Mouse (Mus musculus) kidney, postnatal 0 days (tissue): ENCODE measurements around the gene Cldn10. TPM values are rescaled to one million over a fixed set of nuclear protein-coding genes. Genes with fewer than 3 reads are reported as not detected.

Experiments used
- ATAC-seq: fragments of 200-750 bp; cut with Nextera tagmentation; replicated peaks from 2 replicates; pipeline ENCODE4 v1.8.0; 2017; ENCODE audit warnings: low read depth, moderate number of reproducible peaks, moderate TSS enrichment, moderate library complexity; ENCODE audit not compliant: low FRiP score
- DNase-seq: peaks from one replicate; pipeline ENCODE4 v3.0.0-alpha.2; 2016; ENCODE audit warnings: low spot score
- H3K27ac ChIP-seq: fragments of 300-500 bp; sonication (generic); 2 replicates; pipeline ENCODE4 v1.5.1; 2014; ENCODE audit warnings: mild to moderate bottlenecking
- H3K27me3 ChIP-seq: fragments of 300-500 bp; sonication (generic); 2 replicates; pipeline ENCODE4 v1.6.1; 2014; ENCODE audit warnings: low read length, mixed read lengths; ENCODE audit not compliant: insufficient read depth
- H3K36me3 ChIP-seq: fragments of 300-500 bp; sonication (generic); 2 replicates; pipeline ENCODE4 v1.6.1; 2014; ENCODE audit warnings: low read length, mixed read lengths; ENCODE audit not compliant: insufficient read depth
- H3K4me1 ChIP-seq: fragments of 300-500 bp; sonication (generic); replicated peaks from 2 replicates; pipeline ENCODE4 v1.6.1; 2014; ENCODE audit warnings: antibody characterized with exemption, low read length, mixed read lengths; ENCODE audit not compliant: insufficient read depth
- H3K4me2 ChIP-seq: fragments of 300-500 bp; sonication (generic); 2 replicates; pipeline ENCODE4 v1.6.1; 2014; ENCODE audit warnings: mild to moderate bottlenecking, low read length, moderate library complexity, mixed read lengths
- H3K4me3 ChIP-seq: fragments of 300-500 bp; sonication (generic); replicated peaks from 2 replicates; pipeline ENCODE4 v1.5.1; 2014; ENCODE audit warnings: low read depth, low read length
- H3K9ac ChIP-seq: fragments of 300-500 bp; sonication (generic); 2 replicates; pipeline ENCODE4 v1.6.1; 2014; ENCODE audit warnings: low read depth, low read length
- H3K9me3 ChIP-seq: fragments of 300-500 bp; sonication (generic); replicated peaks from 2 replicates; pipeline ENCODE4 v1.6.1; 2016; ENCODE audit warnings: low read length, inconsistent platforms, mixed read lengths
- CTCF ChIP-seq: IDR thresholded peaks from 2 replicates; pipeline ENCODE4 v1.5.1; 2016; ENCODE audit warnings: antibody characterized with exemption, low read depth, mild to moderate bottlenecking, moderate library complexity
- WGBS: fragments of 180-500 bp; shearing (Covaris S2); extraction: QIAGEN DNeasy Blood & Tissue Kit; methylation state at CpG from one replicate; pipeline ENCODE4 v1.1.7; 2014; 5-methylcytosine and 5-hydroxymethylcytosine counted together
- polyA plus RNA-seq: library from polyadenylated mRNA; unstranded; fragments of >200 nt; fragmentation: Nextera tagmentation; extraction: Ambion mirVana; gene quantifications from 2 replicates; pipeline ENCODE4 v1.2.1, GENCODE M21; 2015

Gene Cldn10
- polyA plus RNA-seq, 1 experiment from 2014 or later = 211 TPM

DNA sequence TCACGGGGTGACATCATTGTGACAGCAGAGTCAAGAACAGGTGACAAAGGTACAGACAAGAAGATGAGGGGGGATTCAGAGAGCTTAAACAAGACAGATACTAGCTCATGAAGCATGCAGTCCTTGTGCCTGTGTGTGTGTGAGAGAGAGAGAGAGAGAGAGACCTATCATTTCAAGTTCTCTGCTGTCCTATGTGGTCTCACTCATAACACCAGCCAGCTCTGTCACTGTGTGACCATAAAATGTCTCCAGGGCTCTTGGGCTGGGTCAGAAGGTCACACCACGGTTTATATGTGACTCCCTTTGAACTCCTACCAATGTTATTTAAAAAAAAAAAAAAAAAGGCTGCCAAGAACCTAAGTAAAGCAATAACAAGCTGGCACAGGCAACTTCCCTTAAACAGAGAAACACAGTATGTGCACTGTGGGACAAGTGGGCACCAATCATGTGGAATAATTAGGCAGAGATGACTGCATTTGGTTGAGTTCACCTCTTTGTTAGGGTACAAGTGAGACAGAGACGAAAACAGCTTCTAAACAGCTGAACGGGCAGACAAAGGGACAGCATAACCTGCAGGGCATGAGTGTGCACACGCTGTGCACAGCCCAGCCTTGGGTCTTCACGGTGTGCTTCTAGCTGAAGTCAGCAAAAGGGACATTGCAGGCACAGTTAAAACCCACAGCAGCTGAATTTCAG, 116.3 kb downstream of the Cldn10 start:
- H3K4me3 ChIP-seq = no peak overlapping the region
- no peak overlapping the region for H3K4me2 ChIP-seq
- DNase-seq = no peak
- H3K27me3 ChIP-seq = no peaks in the 10 kb centered on the region
- no peaks in the 10 kb centered on the region for H3K9me3 ChIP-seq
- no peak for TF ChIP-seq CTCF
- no peak for ATAC-seq
- 0 out of 2 replicates have a peak, but pooled peaks cover 5% of the 10 kb centered on the region for H3K4me1 ChIP-seq
- H3K36me3 ChIP-seq = peaks cover 11% of the 10 kb centered on the region
- WGBS = 44% methylated on average over 6 of the region's 6 CpGs
- H3K27ac ChIP-seq = no peak overlapping the region
- H3K9ac ChIP-seq = no peak overlapping the region

DNA sequence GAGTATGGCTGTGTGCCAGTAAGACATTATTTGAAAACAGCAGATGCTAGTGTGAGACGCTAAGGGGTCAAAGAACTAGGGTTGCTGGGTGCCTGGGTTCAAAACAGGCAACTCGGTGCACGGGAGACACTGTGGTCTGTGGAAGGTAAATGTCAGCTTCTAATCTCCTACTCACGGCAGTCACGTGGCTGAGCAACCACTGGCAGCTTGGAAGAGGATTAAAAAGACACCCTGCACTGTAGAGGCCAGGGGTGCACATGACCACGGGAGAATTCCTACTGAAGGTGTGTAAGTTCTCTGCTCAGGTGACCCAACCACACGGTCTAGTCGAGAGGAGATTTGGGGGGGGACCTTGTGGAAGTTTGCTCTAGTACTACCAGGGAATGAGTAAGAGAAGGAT, 119.9 kb downstream of the Cldn10 start:
- 51% methylated on average over 8 of the region's 8 CpGs for WGBS
- Histone ChIP-seq H3K9me3 (no peaks in the 10 kb centered on the region), H3K27ac (no peak overlapping the region), H3K9ac (no peak overlapping the region), H3K4me3 (no peak overlapping the region), H3K4me1 (0 out of 2 replicates have a peak, but pooled peaks cover 5% of the 10 kb centered on the region), H3K36me3 (peaks cover 8% of the 10 kb centered on the region; the same call in 1 of the 2 replicates), H3K27me3 (no peaks in the 10 kb centered on the region), H3K4me2 (no peak overlapping the region)
- no peak for TF ChIP-seq CTCF
- ATAC-seq = no peak
- no peak for DNase-seq

DNA sequence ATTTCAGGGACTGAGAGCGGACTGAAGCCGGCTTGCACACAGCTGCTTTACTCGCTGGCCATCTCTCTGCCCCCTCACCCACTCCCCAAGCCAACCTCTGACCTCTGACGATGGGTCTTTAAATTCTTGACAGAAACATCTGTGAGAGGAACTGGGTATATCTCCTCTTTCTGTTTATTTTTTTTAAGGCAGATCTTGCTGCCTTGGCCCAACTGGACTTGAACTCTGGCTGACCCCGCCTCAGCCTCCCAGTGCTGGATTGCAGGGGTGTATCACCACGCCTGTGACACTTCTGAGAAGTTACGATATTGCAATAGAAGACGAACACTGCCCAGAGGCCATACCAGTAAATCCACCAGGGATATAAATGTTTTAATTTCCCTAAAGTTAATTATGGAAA, 122.2 kb downstream of the Cldn10 start:
- DNase-seq = peak; percentile 44
- ATAC-seq = no peak
- Histone ChIP-seq H3K9me3 (no peaks in the 10 kb centered on the region), H3K36me3 (0 out of 2 replicates have a peak, but pooled peaks cover 4% of the 10 kb centered on the region), H3K4me2 (peak overlapping the region; percentile 47), H3K4me3 (no peak overlapping the region), H3K4me1 (0 out of 2 replicates have a peak, but pooled peaks cover 5% of the 10 kb centered on the region), H3K27me3 (no peaks in the 10 kb centered on the region), H3K27ac (no peak overlapping the region), H3K9ac (no peak overlapping the region)
- TF ChIP-seq CTCF = no peak
- 32% methylated on average over 8 of the region's 8 CpGs for WGBS

DNA sequence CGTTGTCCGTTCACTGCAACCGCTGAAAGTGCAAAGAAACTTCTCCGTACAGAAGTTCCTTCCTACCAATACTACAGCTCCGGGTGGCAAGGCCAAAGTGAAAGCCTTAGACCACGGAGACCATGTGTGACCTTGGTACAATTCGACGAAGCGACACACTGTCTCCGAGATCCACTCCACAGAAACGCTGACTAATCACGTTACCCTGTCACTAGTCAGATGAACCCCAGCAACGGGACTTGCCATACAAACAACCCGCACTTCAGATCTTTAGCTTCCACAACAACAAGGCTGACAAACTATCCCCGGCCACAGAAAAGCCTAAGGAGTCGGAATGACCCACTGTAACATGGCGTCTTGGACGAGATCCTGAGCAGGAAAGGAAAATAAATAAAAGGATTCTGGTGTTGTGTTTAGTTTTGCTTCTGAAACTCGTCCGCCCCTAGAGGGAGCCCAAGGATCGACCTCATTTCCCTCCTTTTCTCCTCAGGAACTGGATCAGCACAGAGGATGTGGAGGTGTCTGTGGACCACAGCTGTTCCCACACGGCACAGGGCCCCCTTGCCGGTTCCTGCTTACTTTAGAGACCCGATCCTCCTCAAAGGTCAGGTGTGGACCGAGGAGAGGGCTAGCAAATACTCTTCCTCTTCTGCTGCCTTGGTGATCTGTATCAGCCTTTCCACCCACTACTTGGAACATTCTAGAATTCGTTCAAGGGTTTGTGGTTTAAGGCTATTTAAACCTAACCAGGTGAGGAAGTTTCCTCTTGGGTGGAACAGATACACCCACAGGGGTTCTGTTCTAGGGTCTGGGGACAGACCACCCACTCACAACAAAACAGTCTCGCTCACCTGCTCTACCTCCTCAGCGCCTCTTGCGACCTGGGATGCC, 122.9 kb downstream of the Cldn10 start:
- H3K27me3 ChIP-seq = no peaks in the 10 kb centered on the region
- 32% methylated on average over 29 of the region's 29 CpGs for WGBS
- TF ChIP-seq CTCF = peak; percentile 86
- peak; percentile 62 for ATAC-seq
- H3K4me3 ChIP-seq = 0 out of 2 replicates have a peak overlapping the region, but pooled peaks have one; percentile 12
- peak; percentile 94 for DNase-seq
- no peaks in the 10 kb centered on the region for H3K9me3 ChIP-seq
- H3K4me2 ChIP-seq = peak overlapping the region; percentile 47
- 0 out of 2 replicates have a peak overlapping the region, but pooled peaks have one; percentile 36 for H3K9ac ChIP-seq
- H3K27ac ChIP-seq = peak overlapping the region; percentile 65; the same call in 1 of the 2 replicates
- H3K36me3 ChIP-seq = 0 out of 2 replicates have a peak, but pooled peaks cover 4% of the 10 kb centered on the region
- H3K4me1 ChIP-seq = 0 out of 2 replicates have a peak, but pooled peaks cover 5% of the 10 kb centered on the region

DNA sequence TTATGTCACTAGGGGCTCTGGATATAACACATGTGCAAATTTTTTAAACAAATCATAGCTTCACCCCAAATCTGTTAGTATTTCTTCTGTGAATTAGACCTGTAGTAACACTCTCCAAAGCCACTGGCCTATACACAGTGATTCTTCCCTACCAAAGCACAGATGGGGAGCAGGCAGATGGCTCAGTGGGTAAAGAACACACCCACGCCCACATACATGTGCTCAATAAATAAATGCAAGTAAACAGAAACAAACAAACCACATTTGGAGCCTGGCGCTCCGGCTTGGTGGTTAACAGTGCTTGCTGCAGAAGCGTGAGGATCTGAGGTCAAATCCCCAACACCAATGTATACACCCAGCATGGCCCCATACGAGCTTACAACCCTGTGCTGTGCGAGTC, 123.8 kb downstream of the Cldn10 start:
- DNase-seq (no peak), ATAC-seq (no peak)
- Histone ChIP-seq H3K4me2 (no peak overlapping the region), H3K27ac (no peak overlapping the region), H3K4me1 (0 out of 2 replicates have a peak, but pooled peaks cover 5% of the 10 kb centered on the region), H3K9me3 (no peaks in the 10 kb centered on the region), H3K36me3 (0 out of 2 replicates have a peak, but pooled peaks cover 4% of the 10 kb centered on the region), H3K9ac (no peak overlapping the region), H3K4me3 (no peak overlapping the region), H3K27me3 (no peaks in the 10 kb centered on the region)
- no peak for TF ChIP-seq CTCF
- WGBS = 94% methylated on average over 6 of the region's 6 CpGs

DNA sequence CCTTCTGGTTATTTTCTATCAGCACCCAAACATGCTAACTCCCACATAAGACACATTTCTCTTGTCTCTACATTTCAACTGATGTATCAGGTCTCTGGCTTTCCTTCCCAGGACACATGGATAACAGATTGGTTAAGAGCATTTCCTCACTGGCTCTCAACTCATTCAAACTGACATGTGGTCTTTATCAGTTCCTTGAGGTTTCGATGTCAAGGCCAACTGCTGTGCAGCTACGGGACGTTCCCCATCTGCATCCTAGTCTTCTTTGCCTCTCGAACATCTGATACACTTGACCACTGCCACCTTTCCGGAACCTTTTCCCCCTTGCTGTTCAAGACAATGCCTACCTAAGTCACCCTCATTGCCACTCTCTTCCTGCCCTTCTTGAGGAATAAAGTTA, 125.9 kb downstream of the Cldn10 start:
- no peak for DNase-seq
- no peaks in the 10 kb centered on the region for H3K9me3 ChIP-seq
- no peak for TF ChIP-seq CTCF
- no peak overlapping the region for H3K27ac ChIP-seq
- H3K4me3 ChIP-seq = no peak overlapping the region
- H3K9ac ChIP-seq = no peak overlapping the region
- H3K36me3 ChIP-seq = 0 out of 2 replicates have a peak, but pooled peaks cover 6% of the 10 kb centered on the region
- no peak overlapping the region for H3K4me2 ChIP-seq
- no peak for ATAC-seq
- H3K4me1 ChIP-seq = no peaks in the 10 kb centered on the region
- 43% methylated on average over 5 of the region's 5 CpGs for WGBS
- H3K27me3 ChIP-seq = no peaks in the 10 kb centered on the region
